Mouse (Mus musculus) regulatory T cell (primary cell): ENCODE data around the gene Tmem119.

Experiments
- in situ Hi-C: fragments of 300-600 bp; cut with MboI, MseI; formaldehyde crosslinking; loops from one replicate; pipeline ENCODE4 v1.15.1; 2025; ENCODE audit warnings: high pct_unique_total_duplicates

The Tmem119 gene

GRCm38 (mm10) chr5:113818572-113818971, 18.3 kb upstream of the Tmem119 start:
- in situ Hi-C loops = loop anchor here (5.0 to 10.0 kb wide), 3 partner anchors 46 to 1666 kb away; partner anchors contain the start of genes Ficd, Iscu, Sart3 and Sirt4

GRCm38 (mm10) chr5:113815638-113816152, 15.4 kb upstream of the Tmem119 start:
- in situ Hi-C loops = loop anchor here (5.0 to 10.0 kb wide), 3 partner anchors 43 to 1669 kb away; partner anchors contain the start of genes Ficd, Iscu, Sart3 and Sirt4

GRCm38 (mm10) chr5:113815041-113815389, 14.7 kb upstream of the Tmem119 start:
- in situ Hi-C loops = loop anchor here (5.0 to 10.0 kb wide), 3 partner anchors 43 to 1670 kb away; partner anchors contain the start of genes Ficd, Iscu, Sart3 and Sirt4

- in situ Hi-C loops = loop anchor here (5.0 to 10.0 kb wide), 3 partner anchors 42 to 1670 kb away; partner anchors contain the start of genes Ficd, Iscu, Sart3 and Sirt4
Measured at GRCm38 (mm10) chr5:113814111-113815040, 14.1 kb upstream of the Tmem119 start.

GRCm38 (mm10) chr5:113813608-113814007, 13.3 kb upstream of the Tmem119 start:
- in situ Hi-C loops = loop anchor here (10.0 kb wide), 2 partner anchors 79 to 1671 kb away; partner anchors contain the start of genes Ficd and Sirt4

GRCm38 (mm10) chr5:113812638-113813037, 12.3 kb upstream of the Tmem119 start:
- in situ Hi-C loops = loop anchor here (10.0 kb wide), 2 partner anchors 78 to 1672 kb away; partner anchors contain the start of genes Ficd and Sirt4

- in situ Hi-C loops = loop anchor here (10.0 kb wide), 2 partner anchors 77 to 1673 kb away; partner anchors contain the start of genes Ficd and Sirt4
Measured at GRCm38 (mm10) chr5:113811824-113812420, 11.6 kb upstream of the Tmem119 start.

- in situ Hi-C loops = loop anchor here (10.0 kb wide), 2 partner anchors 75 to 1675 kb away; partner anchors contain the start of genes Ficd and Sirt4
Measured at GRCm38 (mm10) chr5:113810111-113810510, 9.8 kb upstream of the Tmem119 start.

- in situ Hi-C loops = no loop called here
Measured at GRCm38 (mm10) chr5:113808177-113808576, 7.9 kb upstream of the Tmem119 start.

- in situ Hi-C loops = no loop called here
Measured at GRCm38 (mm10) chr5:113807712-113808111, 7.4 kb upstream of the Tmem119 start.

GRCm38 (mm10) chr5:113806414-113806813, 6.1 kb upstream of the Tmem119 start:
- in situ Hi-C loops = no loop called here

GRCm38 (mm10) chr5:113805301-113805700, 5.0 kb upstream of the Tmem119 start:
- in situ Hi-C loops = no loop called here

GRCm38 (mm10) chr5:113804395-113804966, 4.2 kb upstream of the Tmem119 start:
- in situ Hi-C loops = no loop called here

GRCm38 (mm10) chr5:113799691-113800090, 625 bp downstream of the Tmem119 start:
- in situ Hi-C loops = no loop called here

GRCm38 (mm10) chr5:113798525-113798924, 1.8 kb downstream of the Tmem119 start:
- in situ Hi-C loops = no loop called here

- in situ Hi-C loops = no loop called here
Measured at GRCm38 (mm10) chr5:113797149-113797882, 3.0 kb downstream of the Tmem119 start.

GRCm38 (mm10) chr5:113796401-113797148, 3.7 kb downstream of the Tmem119 start:
- in situ Hi-C loops = no loop called here

- in situ Hi-C loops = no loop called here
Measured at GRCm38 (mm10) chr5:113791197-113792095, 8.9 kb downstream of the Tmem119 start.
